Mouse (Mus musculus): Measurements from ENCODE around the gene Ralgapa2. TPM values are rescaled to one million over a fixed set of nuclear protein-coding genes. Genes with fewer than 3 reads are reported as not detected.

Gene Ralgapa2
- total and polyA plus RNA-seq, 2 experiments from 2014 or later, result 7.6 to 21.7 TPM

- peaks cover 29% of the 10 kb centered on the region for H3K36me3 ChIP-seq (replicated peaks; ENCODE audit: control insufficient read depth, insufficient read depth, low read length)
- H3K4me2 ChIP-seq (ENCODE audit: low read depth, low read length), result no peak overlapping the region
- DNase-seq (ENCODE audit: low spot score) (no peak), ATAC-seq (ENCODE audit: insufficient read depth, low read depth) (no peak)
- 61% methylated on average over 2 of the region's 2 CpGs for WGBS
- no peak overlapping the region for H3K4me3 ChIP-seq (ENCODE audit: low read depth, low read length)
- H3K9me3 ChIP-seq (replicated peaks; ENCODE audit: control insufficient read depth, low read length), result no peaks in the 10 kb centered on the region
- no peak for TF ChIP-seq CTCF (IDR thresholded peaks at IDR 0.05; ENCODE audit: low read depth)
- TF ChIP-seq EP300 (IDR thresholded peaks at IDR 0.05; ENCODE audit: low read depth), result no peak
- no peaks in the 10 kb centered on the region for H3K4me1 ChIP-seq (ENCODE audit: control insufficient read depth, insufficient read depth)
- no peak overlapping the region for H3K9ac ChIP-seq (replicated peaks; ENCODE audit: low read depth, low read length)
- no peaks in the 10 kb centered on the region for H3K27me3 ChIP-seq (ENCODE audit: control insufficient read depth, insufficient read depth, low read length)
- H3K27ac ChIP-seq (ENCODE audit: low read depth), result no peak overlapping the region
Measured at GRCm38 (mm10) chr2:146400738-146401137, 111.4 kb downstream of the Ralgapa2 start.

GRCm38 (mm10) chr2:146398211-146398865 is 113.8 kb downstream of the Ralgapa2 start:
- ATAC-seq (ENCODE audit: insufficient read depth, low read depth), result no peak
- H3K27me3 ChIP-seq (ENCODE audit: control insufficient read depth, insufficient read depth, low read length), result no peaks in the 10 kb centered on the region
- no peak overlapping the region for H3K9ac ChIP-seq (replicated peaks; ENCODE audit: low read depth, low read length)
- H3K4me2 ChIP-seq (ENCODE audit: low read depth, low read length), result no peak overlapping the region
- peaks cover 19% of the 10 kb centered on the region for H3K36me3 ChIP-seq (replicated peaks; ENCODE audit: control insufficient read depth, insufficient read depth, low read length)
- no peak for DNase-seq (ENCODE audit: low spot score)
- TF ChIP-seq CTCF (IDR thresholded peaks at IDR 0.05; ENCODE audit: low read depth) (no peak), EP300 (IDR thresholded peaks at IDR 0.05; ENCODE audit: low read depth) (no peak)
- H3K4me1 ChIP-seq (ENCODE audit: control insufficient read depth, insufficient read depth), result no peaks in the 10 kb centered on the region
- H3K9me3 ChIP-seq (replicated peaks; ENCODE audit: control insufficient read depth, low read length), result no peaks in the 10 kb centered on the region
- no peak overlapping the region for H3K4me3 ChIP-seq (ENCODE audit: low read depth, low read length)
- WGBS, result 89% methylated on average over 6 of the region's 6 CpGs
- H3K27ac ChIP-seq (ENCODE audit: low read depth), result no peak overlapping the region

GRCm38 (mm10) chr2:146387211-146387610 is 124.9 kb downstream of the Ralgapa2 start:
- Histone ChIP-seq H3K36me3 (replicated peaks; ENCODE audit: control insufficient read depth, insufficient read depth, low read length) (peaks cover 46% of the 10 kb centered on the region), H3K4me2 (ENCODE audit: low read depth, low read length) (no peak overlapping the region), H3K4me1 (ENCODE audit: control insufficient read depth, insufficient read depth) (no peaks in the 10 kb centered on the region), H3K9ac (replicated peaks; ENCODE audit: low read depth, low read length) (no peak overlapping the region), H3K27me3 (ENCODE audit: control insufficient read depth, insufficient read depth, low read length) (no peaks in the 10 kb centered on the region), H3K4me3 (ENCODE audit: low read depth, low read length) (no peak overlapping the region), H3K9me3 (replicated peaks; ENCODE audit: control insufficient read depth, low read length) (no peaks in the 10 kb centered on the region), H3K27ac (ENCODE audit: low read depth) (no peak overlapping the region)
- 73% methylated on average over 2 of the region's 2 CpGs for WGBS
- ATAC-seq (ENCODE audit: insufficient read depth, low read depth), result no peak
- no peak for TF ChIP-seq EP300 (IDR thresholded peaks at IDR 0.05; ENCODE audit: low read depth)
- TF ChIP-seq CTCF (IDR thresholded peaks at IDR 0.05; ENCODE audit: low read depth), result no peak
- no peak for DNase-seq (ENCODE audit: low spot score)

- Histone ChIP-seq H3K4me2 (ENCODE audit: low read depth, low read length) (no peak overlapping the region), H3K4me3 (ENCODE audit: low read depth, low read length) (no peak overlapping the region), H3K36me3 (replicated peaks; ENCODE audit: control insufficient read depth, insufficient read depth, low read length) (peaks cover 34% of the 10 kb centered on the region), H3K4me1 (ENCODE audit: control insufficient read depth, insufficient read depth) (no peaks in the 10 kb centered on the region), H3K27me3 (ENCODE audit: control insufficient read depth, insufficient read depth, low read length) (no peaks in the 10 kb centered on the region), H3K27ac (ENCODE audit: low read depth) (no peak overlapping the region), H3K9ac (replicated peaks; ENCODE audit: low read depth, low read length) (no peak overlapping the region), H3K9me3 (replicated peaks; ENCODE audit: control insufficient read depth, low read length) (no peaks in the 10 kb centered on the region)
- TF ChIP-seq CTCF (IDR thresholded peaks at IDR 0.05; ENCODE audit: low read depth) (no peak), EP300 (IDR thresholded peaks at IDR 0.05; ENCODE audit: low read depth) (no peak)
- ATAC-seq (ENCODE audit: insufficient read depth, low read depth), result no peak
- 59% methylated on average over 1 of the region's 1 CpGs for WGBS
- no peak for DNase-seq (ENCODE audit: low spot score)
Measured at GRCm38 (mm10) chr2:146384582-146384981, 127.6 kb downstream of the Ralgapa2 start.

- H3K9ac ChIP-seq (replicated peaks; ENCODE audit: low read depth, low read length), result no peak overlapping the region
Measured at GRCm38 (mm10) chr2:146376293-146376692, 135.9 kb downstream of the Ralgapa2 start.

GRCm38 (mm10) chr2:146366098-146366497 is 146.0 kb downstream of the Ralgapa2 start:
- Histone ChIP-seq H3K36me3 (replicated peaks; ENCODE audit: control insufficient read depth, insufficient read depth, low read length) (peaks cover 5% of the 10 kb centered on the region; the same call in 1 of the 2 replicates), H3K9me3 (replicated peaks; ENCODE audit: control insufficient read depth, low read length) (no peaks in the 10 kb centered on the region), H3K9ac (replicated peaks; ENCODE audit: low read depth, low read length) (no peak overlapping the region), H3K4me1 (ENCODE audit: control insufficient read depth, insufficient read depth) (0 out of 2 replicates have a peak, but pooled peaks cover 3% of the 10 kb centered on the region), H3K27ac (ENCODE audit: low read depth) (no peak overlapping the region), H3K27me3 (ENCODE audit: control insufficient read depth, insufficient read depth, low read length) (no peaks in the 10 kb centered on the region), H3K4me3 (ENCODE audit: low read depth, low read length) (no peak overlapping the region), H3K4me2 (ENCODE audit: low read depth, low read length) (no peak overlapping the region)
- TF ChIP-seq CTCF (IDR thresholded peaks at IDR 0.05; ENCODE audit: low read depth) (no peak), EP300 (IDR thresholded peaks at IDR 0.05; ENCODE audit: low read depth) (no peak)
- DNase-seq (ENCODE audit: low spot score), result no peak
- WGBS, result 85% methylated on average over 12 of the region's 12 CpGs
- ATAC-seq (ENCODE audit: insufficient read depth, low read depth), result no peak

More at GRCm38 (mm10) chr2:146376293-146376692, 135.9 kb downstream of the Ralgapa2 start:
- Histone ChIP-seq H3K4me3 (ENCODE audit: low read depth, low read length) (no peak overlapping the region), H3K9me3 (replicated peaks; ENCODE audit: control insufficient read depth, low read length) (no peaks in the 10 kb centered on the region), H3K36me3 (replicated peaks; ENCODE audit: control insufficient read depth, insufficient read depth, low read length) (peaks cover 16% of the 10 kb centered on the region; the same call in 1 of the 2 replicates), H3K4me2 (ENCODE audit: low read depth, low read length) (no peak overlapping the region), H3K4me1 (ENCODE audit: control insufficient read depth, insufficient read depth) (no peaks in the 10 kb centered on the region), H3K27me3 (ENCODE audit: control insufficient read depth, insufficient read depth, low read length) (no peaks in the 10 kb centered on the region), H3K27ac (ENCODE audit: low read depth) (no peak overlapping the region)
- TF ChIP-seq EP300 (IDR thresholded peaks at IDR 0.05; ENCODE audit: low read depth), result no peak
- no peak for TF ChIP-seq CTCF (IDR thresholded peaks at IDR 0.05; ENCODE audit: low read depth)
- DNase-seq (ENCODE audit: low spot score) (no peak), ATAC-seq (ENCODE audit: insufficient read depth, low read depth) (no peak)
- WGBS, result 86% methylated on average over 5 of the region's 5 CpGs

All from heart, postnatal 0 days (tissue).